Mouse (Mus musculus): Measurements from ENCODE around the gene Notch3. TPM values are rescaled to one million over a fixed set of nuclear protein-coding genes. Genes with fewer than 3 reads are reported as not detected.

Notch3 gene
- polyA plus RNA-seq, 1 experiment from 2014 or later: 12.6 TPM

DNA sequence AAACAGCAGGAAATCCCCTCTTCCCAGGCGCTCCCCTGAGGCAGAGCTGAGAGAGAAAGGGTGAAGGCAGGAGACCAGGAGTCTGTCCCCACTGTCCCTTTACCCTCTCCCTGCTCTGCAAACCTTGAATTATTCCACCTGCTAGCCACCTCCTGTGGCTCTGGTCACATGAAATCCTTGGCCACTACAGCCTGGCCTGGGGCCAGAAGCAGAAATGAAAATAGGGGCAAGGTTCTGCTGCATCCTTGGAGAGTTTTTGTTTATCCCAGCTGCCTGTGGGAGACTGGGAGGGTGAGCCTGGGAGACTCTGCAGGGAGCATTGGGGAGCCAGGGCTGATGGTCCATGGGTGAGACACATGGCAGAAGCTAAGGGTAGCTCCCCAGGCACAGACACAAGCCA, 69.0 kb downstream of the Notch3 start:
- no peak for DNase-seq (ENCODE audit: low spot score)

- no peak for DNase-seq (ENCODE audit: low spot score)
Measured at GRCm38 (mm10) chr17:32092895-32093294, 73.8 kb downstream of the Notch3 start.

DNA sequence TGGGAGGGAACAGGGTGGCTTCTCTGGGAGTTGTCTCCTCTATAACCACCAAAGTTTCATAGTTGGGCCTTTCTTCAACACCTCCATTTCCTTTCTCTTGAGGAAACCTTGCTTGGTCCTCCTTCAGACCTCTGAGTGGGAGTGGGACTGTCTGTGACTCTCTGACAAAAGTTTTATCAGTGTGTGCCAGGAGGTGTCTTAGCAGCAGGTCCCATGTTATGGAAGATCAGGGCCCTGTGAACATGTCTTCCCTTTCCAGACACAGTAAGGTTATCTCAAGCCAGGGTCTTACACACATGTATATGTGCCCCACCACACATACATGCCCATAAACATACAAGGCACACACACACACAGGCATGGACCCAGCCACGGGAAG, 74.4 kb downstream of the Notch3 start:
- no peak for DNase-seq (ENCODE audit: low spot score)

GRCm38 (mm10) chr17:32091364-32092240, 75.0 kb downstream of the Notch3 start:
- DNase-seq (ENCODE audit: low spot score): peak; percentile 93

- DNase-seq (ENCODE audit: low spot score): no peak
Measured at GRCm38 (mm10) chr17:32091032-32091363, 75.7 kb downstream of the Notch3 start.

DNA sequence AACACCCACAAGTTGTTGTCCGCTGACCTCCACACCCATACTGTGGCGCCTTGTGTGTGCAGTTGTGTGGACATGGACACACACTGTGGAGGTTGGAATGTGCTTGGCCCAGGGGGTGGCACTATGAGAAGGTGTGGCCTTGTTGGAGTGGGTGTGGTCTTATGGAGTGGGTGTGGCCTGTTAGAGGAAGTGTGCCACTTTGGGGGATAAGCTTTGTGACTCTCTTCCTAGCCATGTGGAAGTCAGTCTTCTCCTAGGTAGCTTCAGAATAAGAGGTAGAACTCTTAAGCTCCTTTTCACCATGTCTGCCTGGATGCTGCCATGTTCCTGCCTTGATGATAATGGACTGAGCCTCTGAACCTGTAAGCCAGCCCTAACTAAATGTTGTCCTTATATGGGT, 79.6 kb downstream of the Notch3 start:
- no peak for DNase-seq (ENCODE audit: low spot score)

- DNase-seq (ENCODE audit: low spot score): no peak
Measured at GRCm38 (mm10) chr17:32083351-32083750, 83.3 kb downstream of the Notch3 start.

- DNase-seq (ENCODE audit: low spot score): peak; percentile 68
Measured at GRCm38 (mm10) chr17:32075164-32075563, 91.5 kb downstream of the Notch3 start.

DNA sequence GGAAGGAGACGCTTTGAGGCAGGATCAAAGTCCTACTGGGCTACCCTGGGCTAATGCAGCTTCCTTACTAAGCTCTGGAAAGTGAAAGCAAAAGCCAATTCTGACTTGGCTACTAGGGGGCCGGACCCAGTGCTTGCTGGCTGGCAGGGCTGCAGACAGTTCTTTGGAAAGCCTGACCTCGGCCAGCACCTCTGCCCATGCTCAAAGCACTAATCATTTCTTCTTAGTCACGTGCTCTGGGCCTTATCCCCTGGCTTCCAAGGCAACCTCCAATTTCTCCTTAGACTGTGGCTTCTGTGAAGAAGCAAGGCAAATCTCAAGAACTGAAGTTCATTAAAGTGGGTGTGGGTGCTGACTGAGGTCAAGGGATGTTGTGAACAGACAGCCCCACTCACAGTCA, 92.0 kb downstream of the Notch3 start:
- no peak for DNase-seq (ENCODE audit: low spot score)

GRCm38 (mm10) chr17:32073359-32073758, 93.3 kb downstream of the Notch3 start:
- peak; percentile 70 for DNase-seq (ENCODE audit: low spot score)

Other genes starting within 250 kb of the Notch3 start
- gene Rrp1b, start 130.8 kb downstream of the Notch3 start, polyA plus RNA-seq (2015; fragmentation: Nextera tagmentation; extraction: Ambion mirVana): 56.9 and 59.8 TPM in 2 replicates
- gene Hsf2bp, start 130.5 kb downstream of the Notch3 start, polyA plus RNA-seq (2015; fragmentation: Nextera tagmentation; extraction: Ambion mirVana): 0.29 and 0.69 TPM in 2 replicates
- gene Ephx3, start 22.7 kb upstream of the Notch3 start, polyA plus RNA-seq (2015; fragmentation: Nextera tagmentation; extraction: Ambion mirVana): 0.62 and 0.68 TPM in 2 replicates
- gene Brd4, start 117.9 kb upstream of the Notch3 start, polyA plus RNA-seq (2015; fragmentation: Nextera tagmentation; extraction: Ambion mirVana): 53.3 and 60.7 TPM in 2 replicates
- gene Akap8, start 154.4 kb upstream of the Notch3 start, polyA plus RNA-seq (2015; fragmentation: Nextera tagmentation; extraction: Ambion mirVana): 73.0 and 82.9 TPM in 2 replicates
- gene Akap8l, start 183.8 kb upstream of the Notch3 start, polyA plus RNA-seq (2015; fragmentation: Nextera tagmentation; extraction: Ambion mirVana): 62.4 and 66.4 TPM in 2 replicates
- 13.2 and 15.3 TPM in 2 replicates for gene Wiz, start 222.6 kb upstream of the Notch3 start, polyA plus RNA-seq (2015; fragmentation: Nextera tagmentation; extraction: Ambion mirVana)
- gene Rasal3, start 236.7 kb upstream of the Notch3 start, polyA plus RNA-seq (2015; fragmentation: Nextera tagmentation; extraction: Ambion mirVana): 164 and 165 TPM in 2 replicates